In the genomic region with DNA sequence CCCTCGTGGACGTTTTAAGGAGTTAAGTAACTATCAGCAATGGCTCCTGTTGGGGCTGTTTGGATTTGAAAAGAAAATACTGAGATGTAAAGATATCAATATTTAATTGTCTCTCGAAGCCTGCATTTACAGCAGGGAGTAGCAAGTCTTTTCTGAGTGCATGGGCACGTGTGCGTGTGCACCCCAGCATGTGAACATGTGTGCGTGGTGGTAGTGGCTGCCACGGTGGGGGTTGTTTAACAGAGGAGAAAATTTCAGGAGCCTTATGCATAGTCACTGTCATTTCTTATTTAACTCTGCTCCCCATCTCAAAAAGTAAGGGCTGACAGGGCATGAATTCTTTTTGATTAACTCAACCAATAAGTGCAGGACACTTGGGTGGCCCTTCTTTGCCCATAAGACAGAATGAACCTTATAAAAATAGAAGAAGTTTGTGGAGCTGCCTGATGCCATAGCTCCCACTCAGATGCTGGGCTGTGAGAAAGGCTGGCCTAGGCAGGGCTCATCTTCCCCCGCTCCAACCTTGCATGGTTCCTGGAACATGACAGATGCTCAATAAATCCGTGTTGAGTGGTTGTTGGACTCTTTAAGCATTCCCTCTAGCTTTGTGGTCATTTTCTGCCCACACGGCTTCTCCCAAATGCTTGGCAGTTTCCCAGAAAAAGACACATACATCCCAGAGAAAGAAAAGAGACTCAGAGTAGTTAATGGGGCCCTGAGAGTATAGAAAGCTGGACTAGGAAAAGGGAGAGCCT, we compare ENCODE assay signal across 18 mouse cellular contexts.
DNase-seq lines count a peak whose midpoint lies in the region; ATAC-seq and TF ChIP-seq lines count a peak whose summit lies in the region.
"Had no signal": no experiment of that assay in that cellular context is flagged by ENCODE, and none has a peak within 500 bp of the region (broad histone marks: within the 10 kb centered on the region; RNA-seq: fewer than 3 reads in every experiment).

No protein-coding gene starts in this region.

- intact Hi-C loops in left cerebral cortex, postnatal 25 days (cut with DNase I) = loop anchor here (5.0 kb wide), 1 partner anchor 117 kb away; no protein-coding TSS in a partner anchor

- H3K4me3 ChIP-seq in hindbrain, postnatal 0 days (ENCODE audit: low read length) = no peak overlapping the region
- no peak overlapping the region for H3K4me3 ChIP-seq in hindbrain, embryonic 13.5 days
- H3K4me3 ChIP-seq in midbrain, postnatal 0 days (ENCODE audit: low read depth, low read length) = no peak overlapping the region
- no peak overlapping the region for H3K4me3 ChIP-seq in midbrain, embryonic 15.5 days
- H3K4me3 ChIP-seq in cortical plate, adult 2 months (ENCODE audit: insufficient read depth, low read length) = no peak overlapping the region
- H3K4me3 ChIP-seq: liver, embryonic 13.5 days; myocyte had no signal

- TF ChIP-seq POLR2A in cortical plate, adult 2 months (IDR thresholded peaks at IDR 0.05; ENCODE audit: extremely low read depth, insufficient read depth, low read length) = no peak

- no peak for DNase-seq in hindbrain, postnatal 0 days (ENCODE audit: low spot score)
- DNase-seq in midbrain, postnatal 0 days (ENCODE audit: low spot score) = peak; percentile 5
- peak; percentile 39 to 90 for DNase-seq in left cerebral cortex, postnatal 25 days (ENCODE audit: low spot score in 2 of 2)
- no peak for DNase-seq in B cell, adult 2 months
- DNase-seq in liver = no peak
- DNase-seq: adrenal gland, postnatal 14 days; cerebellum, adult 18-20 months; embryo, embryonic 11 days; heart, postnatal 4 days; kidney, postnatal 4 days; liver, embryonic 13.5 days; lung, postnatal 36 days had no signal

- no peak for ATAC-seq in hindbrain, postnatal 0 days
- ATAC-seq in hindbrain, embryonic 13.5 days (ENCODE audit: low FRiP score) = no peak
- no peak for ATAC-seq in midbrain, postnatal 0 days (ENCODE audit: low FRiP score)
- ATAC-seq in midbrain, embryonic 15.5 days (replicated peaks) = no peak
- ATAC-seq: CD4-positive, CD25-positive, alpha-beta regulatory T cell, adult 4 months; intestine, postnatal 0 days had no signal

- H3K9ac ChIP-seq in hindbrain, postnatal 0 days (replicated peaks; ENCODE audit: low read length) = no peak overlapping the region
- H3K9ac ChIP-seq in hindbrain, embryonic 13.5 days = no peak overlapping the region
- H3K9ac ChIP-seq in midbrain, postnatal 0 days (replicated peaks; ENCODE audit: low read length, poor library complexity, severe bottlenecking) = no peak overlapping the region
- H3K9ac ChIP-seq in midbrain, embryonic 15.5 days = no peak overlapping the region
- H3K9ac ChIP-seq: liver, embryonic 13.5 days had no signal

- TF ChIP-seq CTCF in hindbrain, postnatal 0 days (IDR thresholded peaks at IDR 0.05; ENCODE audit: low read depth) = no peak
- no peak for TF ChIP-seq CTCF in midbrain, postnatal 0 days (IDR thresholded peaks at IDR 0.05)
- TF ChIP-seq CTCF in cortical plate, adult 2 months (IDR thresholded peaks at IDR 0.05; ENCODE audit: extremely low read depth, insufficient read depth, low read length) = no peak

- 0 out of 2 replicates have a peak overlapping the region, but pooled peaks have one; percentile 8 for H3K4me2 ChIP-seq in hindbrain, postnatal 0 days (ENCODE audit: low read depth, low read length)
- no peak overlapping the region for H3K4me2 ChIP-seq in hindbrain, embryonic 13.5 days
- no peak overlapping the region for H3K4me2 ChIP-seq in midbrain, postnatal 0 days (ENCODE audit: low read depth, low read length, poor library complexity, severe bottlenecking)
- H3K4me2 ChIP-seq in midbrain, embryonic 15.5 days = no peak overlapping the region
- H3K4me2 ChIP-seq: liver, embryonic 13.5 days had no signal

- H3K27me3 ChIP-seq in hindbrain, postnatal 0 days (ENCODE audit: insufficient read depth, low read length) = no peaks in the 10 kb centered on the region
- H3K27me3 ChIP-seq in hindbrain, embryonic 13.5 days = 0 out of 2 replicates have a peak, but pooled peaks cover 3% of the 10 kb centered on the region
- H3K27me3 ChIP-seq in midbrain, postnatal 0 days (ENCODE audit: insufficient read depth, low read length) = no peaks in the 10 kb centered on the region
- no peaks in the 10 kb centered on the region for H3K27me3 ChIP-seq in midbrain, embryonic 15.5 days (replicated peaks)
- H3K27me3 ChIP-seq: liver, embryonic 13.5 days had no signal

- 0 out of 2 replicates have a peak, but pooled peaks cover 6% of the 10 kb centered on the region for H3K4me1 ChIP-seq in hindbrain, postnatal 0 days (ENCODE audit: insufficient read depth, low read length)
- H3K4me1 ChIP-seq in hindbrain, embryonic 13.5 days (replicated peaks) = peaks cover 30% of the 10 kb centered on the region
- H3K4me1 ChIP-seq in midbrain, postnatal 0 days (ENCODE audit: insufficient read depth, low read length) = peaks cover 15% of the 10 kb centered on the region
- H3K4me1 ChIP-seq in midbrain, embryonic 15.5 days = peaks cover 25% of the 10 kb centered on the region
- peaks cover 7% of the 10 kb centered on the region for H3K4me1 ChIP-seq in cortical plate, adult 2 months (ENCODE audit: control insufficient read depth, insufficient read depth, low read length)
- H3K4me1 ChIP-seq: liver, embryonic 13.5 days had no signal

- H3K9me3 ChIP-seq in hindbrain, postnatal 0 days (ENCODE audit: low read length) = no peaks in the 10 kb centered on the region
- no peaks in the 10 kb centered on the region for H3K9me3 ChIP-seq in hindbrain, embryonic 13.5 days
- H3K9me3 ChIP-seq in midbrain, postnatal 0 days (ENCODE audit: low read length) = no peaks in the 10 kb centered on the region
- H3K9me3 ChIP-seq in midbrain, embryonic 15.5 days = no peaks in the 10 kb centered on the region
- H3K9me3 ChIP-seq: liver, embryonic 13.5 days had no signal

- no peak overlapping the region for H3K27ac ChIP-seq in hindbrain, postnatal 0 days
- no peak overlapping the region for H3K27ac ChIP-seq in hindbrain, embryonic 13.5 days
- no peak overlapping the region for H3K27ac ChIP-seq in midbrain, postnatal 0 days (ENCODE audit: low read depth, low read length)
- no peak overlapping the region for H3K27ac ChIP-seq in midbrain, embryonic 15.5 days
- peak overlapping the region; percentile 84; the same call in 1 of the 2 replicates for H3K27ac ChIP-seq in cortical plate, adult 2 months (ENCODE audit: insufficient read depth, low read length)
- H3K27ac ChIP-seq: liver, embryonic 13.5 days had no signal

- H3K36me3 ChIP-seq in hindbrain, postnatal 0 days (ENCODE audit: insufficient read depth, low read length) = no peaks in the 10 kb centered on the region
- H3K36me3 ChIP-seq in hindbrain, embryonic 13.5 days = no peaks in the 10 kb centered on the region
- H3K36me3 ChIP-seq in midbrain, postnatal 0 days (ENCODE audit: insufficient read depth, low read length) = no peaks in the 10 kb centered on the region
- H3K36me3 ChIP-seq in midbrain, embryonic 15.5 days (replicated peaks) = no peaks in the 10 kb centered on the region
- H3K36me3 ChIP-seq: liver, embryonic 13.5 days had no signal

- WGBS in hindbrain, postnatal 0 days = 41% methylated on average over 10 of the region's 10 CpGs
- WGBS in hindbrain, embryonic 13.5 days = 63% methylated on average over 10 of the region's 10 CpGs
- WGBS in midbrain, postnatal 0 days = 52% methylated on average over 10 of the region's 10 CpGs
- 51% methylated on average over 10 of the region's 10 CpGs for whole genome bisulfite sequencing in midbrain, embryonic 15.5 days

Comparison
In these comparisons a context has a peak if more than half of its experiments do, and no peak if none do; other contexts are left out.
1. DNase-seq: peak in midbrain, postnatal 0 days (single experiment) and left cerebral cortex, postnatal 25 days (2 of 2); none in hindbrain, postnatal 0 days (single experiment), B cell, adult 2 months (0 of 2) and liver (single experiment).